Mouse (Mus musculus) right cerebral cortex, adult 18-20 months (tissue): ENCODE data around the gene Tmem53.

Source experiments
- DNase-seq: peaks from one replicate; pipeline ENCODE4 v3.0.0; 2022; ENCODE audit warnings: mixed read lengths

Tmem53 gene

DNA sequence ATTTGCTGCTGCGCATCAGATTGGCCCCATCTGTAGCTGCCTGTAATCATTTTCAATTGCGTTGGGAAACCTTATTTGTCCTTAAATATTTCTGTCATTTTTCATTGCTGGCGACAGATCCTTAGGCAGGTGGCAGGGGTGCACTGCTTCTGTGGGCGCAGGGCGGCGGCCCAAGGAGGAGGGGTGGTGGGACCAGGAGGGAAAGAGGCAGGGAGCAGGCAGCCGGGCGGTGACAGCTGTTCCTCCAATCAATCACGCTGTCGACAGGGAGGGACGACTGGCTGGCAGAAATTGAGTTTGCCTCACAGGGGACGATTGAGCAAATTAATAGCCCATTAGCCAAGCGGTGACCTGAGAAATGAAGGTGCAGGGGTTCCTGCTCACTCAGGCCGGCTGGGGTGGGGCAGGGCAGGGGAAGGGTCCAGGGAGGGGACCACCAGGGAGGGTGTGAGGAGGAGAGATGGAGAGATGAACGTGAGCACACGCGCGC lies 66.0 kb downstream of the Tmem53 start:
- DNase-seq: no peak
